Mouse (Mus musculus) MEL (cell line): ENCODE data around the gene D430042O09Rik. TPM values are rescaled to one million over a fixed set of nuclear protein-coding genes. Genes with fewer than 3 reads are reported as not detected.

Experiments
- DNase-seq: peaks from one replicate; pipeline ENCODE4 v3.0.0; 2011; ENCODE audit warnings: low read depth, low spot score
- H3K27ac ChIP-seq: 2 replicates; pipeline ENCODE4 v1.5.1; 2012; ENCODE audit warnings: low read depth, mild to moderate bottlenecking, control low read depth, low read length, moderate library complexity; ENCODE audit not compliant: control insufficient read depth
- H3K27me3 ChIP-seq, 2 experiments: fragments of 150-350 bp in 1 of 2; sonication (generic) in 1 of 2; 2 replicates each; pipeline ENCODE4 v1.6.1; 2012; ENCODE audit warnings: low read length in 2 of 2, mild to moderate bottlenecking in 2 of 2, improper control_type of control experiment in 1 of 2, moderate library complexity in 1 of 2; ENCODE audit not compliant: insufficient read depth in 2 of 2, control insufficient read depth in 1 of 2
- H3K36me3 ChIP-seq, 2 experiments: 2 replicates each; pipeline ENCODE4 v1.6.1; 2012 to 2014; ENCODE audit warnings: low read length in 2 of 2, improper control_type of control experiment in 1 of 2, inconsistent platforms in 1 of 2, mild to moderate bottlenecking in 1 of 2; ENCODE audit not compliant: insufficient read depth in 2 of 2, control insufficient read depth in 1 of 2
- H3K4me1 ChIP-seq, 2 experiments: fragments of 150-350 bp in 1 of 2; sonication (generic) in 1 of 2; 2 replicates each; pipeline ENCODE4 v1.6.1; 2012; ENCODE audit warnings: low read length in 2 of 2, improper control_type of control experiment in 1 of 2, mild to moderate bottlenecking in 1 of 2; ENCODE audit not compliant: insufficient read depth in 2 of 2, control insufficient read depth in 1 of 2
- H3K4me3 ChIP-seq, 2 experiments: fragments of 150-350 bp in 1 of 2; sonication (generic) in 1 of 2; 2 replicates each; pipeline ENCODE4 v1.5.1; 2012; ENCODE audit warnings: low read depth in 2 of 2, low read length in 2 of 2, mild to moderate bottlenecking in 2 of 2, moderate library complexity in 2 of 2, control low read depth in 1 of 2, improper control_type of control experiment in 1 of 2; ENCODE audit not compliant: control insufficient read depth in 1 of 2, insufficient read depth in 1 of 2
- H3K79me2 ChIP-seq: 2 replicates; pipeline ENCODE4 v1.6.1; 2012; ENCODE audit warnings: mild to moderate bottlenecking, low read length, moderate library complexity; ENCODE audit not compliant: control insufficient read depth, poor library complexity, insufficient read depth
- H3K9ac ChIP-seq: 2 replicates; pipeline ENCODE4 v1.6.1; 2012; ENCODE audit warnings: low read depth, mild to moderate bottlenecking, control low read depth, low read length, moderate library complexity; ENCODE audit not compliant: control insufficient read depth, poor library complexity, severe bottlenecking
- H3K9me3 ChIP-seq: fragments of 150-350 bp; sonication (generic); replicated peaks from 2 replicates; pipeline ENCODE4 v1.6.1; 2012; ENCODE audit warnings: mild to moderate bottlenecking, low read length, improper control_type of control experiment, moderate library complexity; ENCODE audit not compliant: insufficient read depth
- CHD1 ChIP-seq: IDR thresholded peaks from 2 replicates; pipeline ENCODE4 v1.6.1; 2012; ENCODE audit warnings: low read depth, mild to moderate bottlenecking, inconsistent platforms, low read length, improper control_type of control experiment
- CHD2 ChIP-seq: IDR thresholded peaks from 2 replicates; pipeline ENCODE4 v1.6.1; 2011; ENCODE audit warnings: low read length, improper control_type of control experiment
- E2F4 ChIP-seq: IDR thresholded peaks from 2 replicates; pipeline ENCODE4 v1.6.1; 2011; ENCODE audit warnings: low read depth, low read length, improper control_type of control experiment, borderline replicate concordance
- EP300 ChIP-seq, 2 experiments: IDR thresholded peaks; 2 replicates each; pipeline ENCODE4 v1.6.1; 2011; ENCODE audit warnings: improper control_type of control experiment in 2 of 2, low read length in 2 of 2, low read depth in 1 of 2, mild to moderate bottlenecking in 1 of 2
- GABPA ChIP-seq: IDR thresholded peaks from 2 replicates; pipeline ENCODE4 v1.6.1; 2012; ENCODE audit warnings: low read depth, mild to moderate bottlenecking, inconsistent platforms, low read length, improper control_type of control experiment, moderate library complexity
- JUND ChIP-seq: IDR thresholded peaks from 2 replicates; pipeline ENCODE4 v1.6.1; 2011; ENCODE audit warnings: low read depth, mild to moderate bottlenecking, improper control_type of control experiment, low read length
- KAT2A ChIP-seq: conservative IDR thresholded peaks from 2 replicates; pipeline ENCODE4 v1.6.1; 2012; ENCODE audit warnings: low read depth, low read length, improper control_type of control experiment, inconsistent platforms
- MAX ChIP-seq: IDR thresholded peaks from 2 replicates; pipeline ENCODE4 v1.6.1; 2011; ENCODE audit warnings: low read length, improper control_type of control experiment
- MXI1 ChIP-seq: IDR thresholded peaks from 2 replicates; pipeline ENCODE4 v1.6.1; 2011; ENCODE audit warnings: mild to moderate bottlenecking, low read depth, low read length, improper control_type of control experiment
- MYB ChIP-seq: IDR thresholded peaks from 2 replicates; pipeline ENCODE4 v1.6.1; 2011; ENCODE audit warnings: mild to moderate bottlenecking, low read depth, low read length, improper control_type of control experiment
- NRF1 ChIP-seq: IDR thresholded peaks from 2 replicates; pipeline ENCODE4 v1.6.1; 2014; ENCODE audit warnings: low read depth, mild to moderate bottlenecking, inconsistent platforms, low read length, improper control_type of control experiment, moderate library complexity; ENCODE audit not compliant: poor library complexity, insufficient read depth, severe bottlenecking
- POLR2AphosphoS5 ChIP-seq: IDR thresholded peaks from 2 replicates; pipeline ENCODE4 v1.6.1; 2012; ENCODE audit warnings: low read depth, borderline replicate concordance, mild to moderate bottlenecking, inconsistent platforms, low read length, moderate library complexity, mixed read lengths
- RAD21 ChIP-seq: IDR thresholded peaks from 2 replicates; pipeline ENCODE4 v1.6.1; 2011; ENCODE audit warnings: mild to moderate bottlenecking, low read depth, low read length, improper control_type of control experiment
- TAL1 ChIP-seq: IDR thresholded peaks from 2 replicates; pipeline ENCODE4 v1.6.1; 2012; ENCODE audit warnings: mild to moderate bottlenecking, inconsistent platforms, low read length, moderate library complexity, mixed read lengths
- TBP ChIP-seq: IDR thresholded peaks from 2 replicates; pipeline ENCODE4 v1.8.0; 2011; ENCODE audit warnings: low read depth, low read length, improper control_type of control experiment
- USF1 ChIP-seq: IDR thresholded peaks from 2 replicates; pipeline ENCODE4 v1.6.1; 2014; ENCODE audit warnings: low read depth, mild to moderate bottlenecking, inconsistent platforms, low read length, improper control_type of control experiment, moderate library complexity
- USF2 ChIP-seq, 2 experiments: IDR thresholded peaks; 2 replicates each; pipeline ENCODE4 v1.6.1; 2011 to 2012; ENCODE audit warnings: improper control_type of control experiment in 2 of 2, low read length in 2 of 2, borderline replicate concordance in 1 of 2, inconsistent platforms in 1 of 2, low read depth in 1 of 2, mild to moderate bottlenecking in 1 of 2; ENCODE audit not compliant: insufficient read depth in 1 of 2
- polyA plus RNA-seq, 2 experiments: library from polyadenylated mRNA; stranded (reverse) in 1 of 2; unstranded in 1 of 2; fragments of >175 nt in 1 of 2; fragments of >200 nt in 1 of 2; gene quantifications; 2 replicates each; pipeline versions ENCODE4 v1.2.1 to v1.2.4; 2012; ENCODE audit warnings: low replicate concordance in 2 of 2, low read depth in 1 of 2; ENCODE audit not compliant: insufficient read length in 2 of 2, insufficient read depth in 1 of 2, missing spikeins in 1 of 2
- total RNA-seq: library from RNA; depleted of rRNA; stranded (reverse); fragments of 300-350 nt; gene quantifications from 2 replicates; pipeline ENCODE4 v1.2.3, GENCODE M21; 2012

The D430042O09Rik gene
- total and polyA plus RNA-seq, 3 experiments: 6.2 to 12.8 TPM; not detected in 1

- no peak for TF ChIP-seq E2F4
- TF ChIP-seq MYB: no peak
- TF ChIP-seq MXI1: no peak
- TF ChIP-seq KAT2A: no peak
- no peak for TF ChIP-seq CHD1
- no peak for TF ChIP-seq RAD21
- no peak for TF ChIP-seq NRF1
- no peak for TF ChIP-seq JUND
- TF ChIP-seq MAX: no peak
- no peak for TF ChIP-seq TBP
- no peak for TF ChIP-seq TAL1
- TF ChIP-seq GABPA: no peak
- no peak for TF ChIP-seq CHD2
- no peak for TF ChIP-seq USF2 (IDR thresholded peaks at IDR 0.05; ENCODE audit: borderline replicate concordance in 1 of 2, insufficient read depth in 1 of 2, low read depth in 1 of 2, low read length in 2 of 2)
- TF ChIP-seq EP300 (IDR thresholded peaks at IDR 0.05; ENCODE audit: low read depth in 1 of 2, low read length in 2 of 2): no peak
- TF ChIP-seq, all 39 proteins: peak for 0
- Histone ChIP-seq H3K36me3 (peaks cover 0 to 10% of the 10 kb centered on the region in 2 experiments; a peak in 2 of 4 replicates), H3K4me1 (no peaks in the 10 kb centered on the region)
Measured at GRCm38 (mm10) chr7:125690516-125690915, 17.2 kb upstream of the D430042O09Rik start.

GRCm38 (mm10) chr7:125694056-125694455 lies 13.6 kb upstream of the D430042O09Rik start:
- peaks cover 0 to 35% of the 10 kb centered on the region in 2 experiments; a peak in 2 of 4 replicates for H3K36me3 ChIP-seq
- H3K9ac ChIP-seq: no peak overlapping the region
- H3K27me3 ChIP-seq: no peaks in the 10 kb centered on the region
- DNase-seq: no peak
- no peaks in the 10 kb centered on the region for H3K4me1 ChIP-seq
- H3K4me3 ChIP-seq: no peak overlapping the region
- no peaks in the 10 kb centered on the region for H3K9me3 ChIP-seq
- TF ChIP-seq POLR2AphosphoS5: no peak
- TF ChIP-seq USF1: no peak
- no peaks in the 10 kb centered on the region for H3K79me2 ChIP-seq
- H3K27ac ChIP-seq: no peak overlapping the region

More at GRCm38 (mm10) chr7:125690516-125690915, 17.2 kb upstream of the D430042O09Rik start:
- H3K4me3 ChIP-seq: no peak overlapping the region
- no peak overlapping the region for H3K27ac ChIP-seq
- no peaks in the 10 kb centered on the region for H3K27me3 ChIP-seq
- H3K9ac ChIP-seq: no peak overlapping the region
- no peaks in the 10 kb centered on the region for H3K9me3 ChIP-seq
- no peak for DNase-seq
- no peaks in the 10 kb centered on the region for H3K79me2 ChIP-seq
